Mouse (Mus musculus): ENCODE results near the gene Adgrd1.
A peak's percentile ranks its signal among the peaks of the same experiment; 100 is the strongest.

Adgrd1 gene

DNA sequence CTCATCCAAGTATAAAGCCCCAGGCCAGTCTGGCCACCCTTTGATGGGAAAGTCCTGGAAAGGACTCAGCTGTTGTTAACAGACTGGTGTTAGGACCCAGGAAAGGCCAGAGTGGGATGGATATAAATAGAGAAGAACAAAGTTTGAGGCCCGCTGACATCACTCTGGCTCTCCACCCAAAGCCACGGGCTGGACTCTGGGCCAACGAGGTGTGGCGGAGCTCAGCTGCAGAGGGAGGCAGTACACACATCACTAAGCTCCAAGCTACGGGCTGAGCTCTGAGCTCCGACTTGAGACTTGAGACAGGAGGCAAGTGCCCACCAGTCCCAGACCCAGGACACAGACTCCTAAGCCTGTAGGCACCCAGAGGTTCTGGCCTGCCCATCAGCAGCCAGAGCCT, at the start of gene Adgrd1:
Adgrd1 (plus strand) TSS at position 240 of the 400 bp plus-strand sequence.
- no peak for DNase-seq (ENCODE audit: low read depth, low spot score)

GRCm38 (mm10) chr5:129049372-129049771, 47.2 kb upstream of the Adgrd1 start:
- peak; percentile 71 for DNase-seq (ENCODE audit: low read depth, low spot score)

GRCm38 (mm10) chr5:129051910-129052309, 44.6 kb upstream of the Adgrd1 start:
- no peak for DNase-seq (ENCODE audit: low read depth, low spot score)

DNA sequence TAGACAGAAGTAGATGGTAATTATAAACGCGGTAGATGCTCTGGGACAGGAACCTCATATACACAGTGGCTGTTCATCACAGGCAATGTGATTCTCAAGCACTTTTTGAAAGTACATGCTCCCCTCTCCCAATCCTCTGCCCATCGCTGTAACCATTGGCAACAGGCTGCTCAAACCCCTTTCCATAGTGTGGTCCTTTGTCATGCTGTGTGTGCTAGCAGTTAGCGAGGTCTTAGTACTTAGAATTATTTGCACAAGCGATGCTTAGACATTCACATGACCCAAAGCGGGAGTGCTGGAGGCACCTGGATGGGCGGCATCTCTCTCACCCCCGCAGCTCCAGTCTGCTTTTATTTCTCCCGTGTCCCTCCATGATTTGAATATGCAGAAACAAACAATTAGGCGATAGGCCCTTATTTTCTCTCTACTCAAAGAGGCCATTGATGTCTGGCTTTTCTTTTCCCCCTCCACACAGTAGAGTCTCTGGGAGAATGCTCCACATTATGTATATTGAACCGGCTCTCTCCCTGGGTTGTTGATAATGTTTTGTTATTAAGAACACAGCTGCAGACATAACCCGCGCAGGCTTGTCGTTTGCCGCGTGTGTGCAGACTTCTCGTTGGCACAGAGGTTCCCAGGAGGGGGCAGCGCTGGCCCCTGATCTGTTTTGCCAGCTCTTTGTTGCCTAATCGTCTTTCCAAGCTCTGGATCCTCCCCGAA, 43.8 kb upstream of the Adgrd1 start:
- no peak for DNase-seq (ENCODE audit: low read depth, low spot score)

- DNase-seq (ENCODE audit: low read depth, low spot score): no peak
Observed at GRCm38 (mm10) chr5:129054675-129055284, 41.8 kb upstream of the Adgrd1 start.

GRCm38 (mm10) chr5:129059116-129059515, 37.4 kb upstream of the Adgrd1 start:
- no peak for DNase-seq (ENCODE audit: low read depth, low spot score)

- DNase-seq (ENCODE audit: low read depth, low spot score): no peak
Observed at GRCm38 (mm10) chr5:129061579-129061978, 35.0 kb upstream of the Adgrd1 start.

GRCm38 (mm10) chr5:129063037-129063791, 33.3 kb upstream of the Adgrd1 start:
- peak; percentile 52 for DNase-seq (ENCODE audit: low read depth, low spot score)

DNA sequence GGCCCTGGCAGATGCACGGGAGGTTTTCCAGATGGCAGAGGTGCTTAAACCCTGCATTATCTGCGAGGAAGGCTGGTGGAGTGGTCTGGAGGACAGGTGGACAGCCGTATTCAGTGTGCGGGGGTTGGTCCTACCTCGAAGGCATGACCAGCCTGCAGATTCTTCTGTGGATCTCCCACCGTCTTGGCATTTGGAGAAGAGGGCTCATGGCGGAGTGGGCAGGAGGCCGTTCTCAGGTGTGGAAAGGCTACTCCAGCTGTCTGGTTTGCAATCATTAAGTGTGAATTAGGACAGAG, 32.8 kb upstream of the Adgrd1 start:
- no peak for DNase-seq (ENCODE audit: low read depth, low spot score)

- DNase-seq (ENCODE audit: low read depth, low spot score): no peak
Observed at GRCm38 (mm10) chr5:129064186-129064585, 32.4 kb upstream of the Adgrd1 start.

DNA sequence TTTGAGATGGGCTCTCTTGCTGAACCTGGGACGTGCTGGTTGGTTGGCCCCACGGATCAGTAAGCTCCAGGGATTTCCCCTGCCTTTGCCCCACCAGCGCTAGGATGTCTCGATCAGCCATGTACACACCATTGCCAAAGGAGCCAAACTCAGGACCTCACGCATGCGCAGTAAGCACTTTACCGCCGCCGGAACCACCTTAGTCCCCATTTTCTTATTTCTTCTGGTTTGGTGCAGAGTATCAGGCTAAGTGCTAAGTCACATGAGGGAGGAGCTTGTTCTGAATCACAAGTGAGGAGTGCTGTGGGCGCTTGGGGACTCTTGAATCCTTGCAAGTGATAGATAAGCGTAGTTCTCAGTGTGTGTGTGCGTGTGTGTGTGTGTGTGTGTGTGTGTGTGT, 31.2 kb upstream of the Adgrd1 start:
- DNase-seq (ENCODE audit: low read depth, low spot score): no peak

DNA sequence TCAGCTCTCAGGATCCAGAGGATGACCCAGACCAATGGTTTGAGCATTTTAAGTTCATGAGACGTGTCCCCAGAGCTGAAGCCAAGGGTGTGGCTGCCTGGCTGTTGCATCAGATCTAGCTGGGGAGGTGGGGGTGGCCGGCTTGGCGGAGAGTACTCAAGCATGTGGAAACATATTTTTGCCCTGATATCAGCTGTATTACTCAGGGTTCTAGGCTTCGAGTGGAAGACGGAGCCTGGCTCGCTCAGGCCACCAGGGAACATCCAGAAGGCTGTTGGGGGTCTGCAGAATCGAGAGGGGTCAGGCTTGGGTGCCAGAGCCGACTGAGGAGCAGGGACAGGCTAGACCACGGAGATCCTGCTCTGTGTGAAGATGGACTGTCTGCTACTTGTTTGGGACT, 30.6 kb upstream of the Adgrd1 start:
- no peak for DNase-seq (ENCODE audit: low read depth, low spot score)

DNA sequence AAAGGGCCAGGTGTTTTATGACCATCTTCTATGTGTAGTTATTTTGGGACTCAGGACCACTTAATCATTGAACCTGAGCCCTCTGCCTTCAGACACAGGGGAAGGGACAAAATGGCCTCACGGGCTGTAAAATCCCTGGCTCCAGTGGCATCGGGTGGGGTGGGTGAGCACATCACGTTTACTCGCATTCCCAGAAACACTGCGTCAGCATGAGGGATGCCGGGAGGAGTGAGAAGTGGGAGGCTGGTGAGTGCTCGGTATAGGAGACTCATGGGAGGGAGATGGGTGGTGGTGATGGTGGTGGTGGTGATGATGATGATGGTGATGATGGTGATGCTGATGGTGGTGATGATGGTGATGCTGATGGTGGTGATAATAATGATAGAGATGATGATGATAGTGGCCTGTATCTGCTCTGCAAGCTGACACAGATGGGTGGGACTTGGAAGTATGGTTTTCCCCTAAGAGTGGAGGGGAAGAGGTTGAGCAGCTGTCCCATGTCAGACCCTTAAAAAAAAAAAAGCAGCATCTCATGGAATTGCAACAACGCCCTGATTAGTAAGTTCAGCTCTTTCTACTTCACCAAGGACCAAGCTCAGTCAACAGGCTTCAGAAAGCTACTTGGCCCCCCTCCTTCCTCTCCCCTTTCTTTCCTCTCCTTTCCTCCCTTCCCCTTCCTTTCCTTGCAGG, 29.9 kb upstream of the Adgrd1 start:
- DNase-seq (ENCODE audit: low read depth, low spot score): no peak

DNA sequence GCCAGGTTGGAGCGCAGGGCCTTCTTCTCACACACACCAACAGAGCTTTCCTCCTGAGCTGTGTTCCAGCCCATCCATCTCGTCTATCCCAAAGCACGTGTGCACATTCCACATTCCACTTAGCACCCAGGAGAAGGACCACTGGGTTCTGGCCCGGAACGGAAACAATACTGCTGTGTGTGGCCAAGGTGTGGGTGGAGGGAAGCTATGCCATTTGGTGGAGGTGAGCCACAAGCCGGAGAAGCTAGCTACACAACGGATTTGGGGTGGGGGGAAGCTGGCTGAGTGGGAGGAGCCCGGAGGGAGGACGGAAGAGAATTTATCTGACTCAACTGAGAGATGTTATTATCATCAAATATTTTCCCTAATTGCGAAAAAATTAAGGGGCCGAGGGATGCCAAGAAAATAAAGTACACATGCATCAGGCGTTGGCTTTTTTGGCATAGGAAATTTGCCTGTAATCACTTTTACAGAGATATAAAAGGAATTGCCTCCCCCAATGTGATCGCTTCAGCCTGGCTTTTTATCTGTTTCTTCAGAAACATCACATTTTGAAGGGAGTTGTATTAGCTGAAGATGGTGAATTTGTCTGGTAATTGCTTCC, 29.2 kb upstream of the Adgrd1 start:
- DNase-seq (ENCODE audit: low read depth, low spot score): no peak

- no peak for DNase-seq (ENCODE audit: low read depth, low spot score)
Observed at GRCm38 (mm10) chr5:129071761-129072280, 24.7 kb upstream of the Adgrd1 start.

GRCm38 (mm10) chr5:129073404-129073803, 23.1 kb upstream of the Adgrd1 start:
- no peak for DNase-seq (ENCODE audit: low read depth, low spot score)

GRCm38 (mm10) chr5:129076098-129076497, 20.5 kb upstream of the Adgrd1 start:
- DNase-seq (ENCODE audit: low read depth, low spot score): no peak

DNA sequence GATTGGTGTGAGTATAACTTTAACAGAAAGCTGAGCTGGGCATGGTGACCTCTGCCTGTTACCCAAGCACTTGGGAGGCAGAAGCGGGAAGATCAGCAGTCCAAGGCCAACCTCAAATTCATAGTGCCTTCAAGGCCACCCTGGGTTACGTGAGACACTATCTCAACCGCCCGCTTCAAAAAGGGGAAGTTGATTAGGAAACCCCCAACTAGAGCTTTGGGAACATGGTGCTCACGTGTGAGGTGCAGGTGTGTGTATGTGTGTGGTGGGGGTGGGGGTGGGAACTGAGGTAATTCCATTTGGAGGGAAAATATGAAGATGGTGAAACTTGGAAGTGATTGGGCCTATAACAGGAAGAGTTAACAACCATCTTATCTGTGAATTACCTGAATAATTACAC, 19.3 kb upstream of the Adgrd1 start:
- no peak for DNase-seq (ENCODE audit: low read depth, low spot score)

- no peak for DNase-seq (ENCODE audit: low read depth, low spot score)
Observed at GRCm38 (mm10) chr5:129081521-129081920, 15.0 kb upstream of the Adgrd1 start.

DNA sequence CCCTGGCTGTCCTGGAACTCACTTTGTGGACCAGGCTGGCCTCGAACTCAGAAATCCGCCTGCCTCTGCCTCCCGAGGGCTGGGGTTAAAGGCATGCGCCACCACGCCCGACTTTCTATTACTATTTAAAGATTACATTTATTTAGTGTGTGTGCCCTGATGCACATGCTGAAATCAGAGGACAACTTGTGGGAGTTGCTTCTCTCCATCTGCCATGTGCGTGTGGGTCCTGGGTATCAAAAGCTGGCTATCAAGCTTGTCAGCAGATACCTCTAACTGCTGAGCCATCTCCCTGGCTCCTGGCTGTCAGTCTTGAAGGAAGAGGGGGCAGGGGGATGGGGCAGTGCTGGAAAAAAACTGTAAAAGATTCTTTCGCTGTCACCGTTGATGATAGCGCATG, 11.4 kb upstream of the Adgrd1 start:
- DNase-seq (ENCODE audit: low read depth, low spot score): no peak

GRCm38 (mm10) chr5:129092345-129093065, 4.0 kb upstream of the Adgrd1 start:
- DNase-seq (ENCODE audit: low read depth, low spot score): no peak

Measured in telencephalon, adult 2 months (tissue).